ENCODE assay signal across 14 mouse cellular contexts in genomic region chr1:89416929-89417328, GRCm38 (mm10). TPM values are rescaled to one million over a fixed set of nuclear protein-coding genes. Genes with fewer than 3 reads are reported as not detected.
DNase-seq lines count a peak whose midpoint lies in the region.
"Had no signal": no experiment of that assay in that cellular context is flagged by ENCODE, and none has a peak within 500 bp of the region (broad histone marks: within the 10 kb centered on the region; RNA-seq: fewer than 3 reads in every experiment).

No protein-coding gene starts in this region.

- DNase-seq in layer of hippocampus, adult 18-20 months (ENCODE audit: low spot score in 2 of 2), result peak; percentile 33 to 58
- DNase-seq in layer of hippocampus, postnatal 10 days (ENCODE audit: low spot score in 2 of 2), result no peak
- DNase-seq in frontal cortex, postnatal 10 days (ENCODE audit: low spot score in 2 of 2), result peak; percentile 20 to 32
- peak; percentile 28 to 80 for DNase-seq in left cerebral cortex, adult 8-10 months (ENCODE audit: low spot score in 2 of 2)
- DNase-seq in right cerebral cortex, postnatal 25 days, result peak; percentile 65
- DNase-seq in cerebellum, adult 8-10 months, result no peak
- no peak for DNase-seq in retina, embryonic 14.5 days (ENCODE audit: low spot score)
- DNase-seq: B cell, adult 2 months; cerebellum, postnatal 14 days; gastrocnemius, adult 2 months; heart, adult 11 months; kidney, adult 9 months; kidney, postnatal 4 days; lung, postnatal 14 days had no signal

RNA-seq across cellular contexts. Expression of gene Agap1, which starts 37.7 kb away (rescaled TPM):
- 100 to 1,000 TPM; 289 to 304 TPM for total RNA-seq in layer of hippocampus, adult 18-20 months (2021)
- 100 to 1,000 TPM; 313 to 315 TPM for total RNA-seq in layer of hippocampus, postnatal 10 days (2021)
- total RNA-seq in left cerebral cortex, adult 8-10 months (2022), result 100 to 1,000 TPM; 269 to 335 (median 295) TPM

Comparison
In these comparisons a context has a peak if more than half of its experiments do, and no peak if none do; other contexts are left out.
1. DNase-seq: peak in layer of hippocampus, adult 18-20 months (2 of 2), frontal cortex, postnatal 10 days (2 of 2), left cerebral cortex, adult 8-10 months (2 of 2) and right cerebral cortex, postnatal 25 days (single experiment); none in layer of hippocampus, postnatal 10 days (0 of 2), cerebellum, adult 8-10 months (single experiment) and retina, embryonic 14.5 days (single experiment).